Mouse (Mus musculus): ENCODE data around the gene Ap1s1. TPM values are rescaled to one million over a fixed set of nuclear protein-coding genes. Genes with fewer than 3 reads are reported as not detected.

The Ap1s1 gene
- polyA plus RNA-seq, 1 experiment from 2014 or later = 252 TPM

- H3K27ac ChIP-seq = no peak overlapping the region
- no peak overlapping the region for H3K9ac ChIP-seq
- no peaks in the 10 kb centered on the region for H3K9me3 ChIP-seq (replicated peaks)
- no peak overlapping the region for H3K4me3 ChIP-seq
- ATAC-seq = no peak
- H3K27me3 ChIP-seq = no peaks in the 10 kb centered on the region
- no peaks in the 10 kb centered on the region for H3K4me1 ChIP-seq
- no peaks in the 10 kb centered on the region for H3K36me3 ChIP-seq (ENCODE audit: poor library complexity, severe bottlenecking)
- WGBS = 21% methylated on average over 3 of the region's 3 CpGs
- no peak overlapping the region for H3K4me2 ChIP-seq
Observed at GRCm38 (mm10) chr5:137009988-137010387, 35.9 kb downstream of the Ap1s1 start.

GRCm38 (mm10) chr5:137007276-137007675 lies 38.7 kb downstream of the Ap1s1 start:
- no peak for ATAC-seq
- Histone ChIP-seq H3K27me3 (no peaks in the 10 kb centered on the region), H3K9me3 (replicated peaks) (no peaks in the 10 kb centered on the region), H3K4me2 (no peak overlapping the region), H3K4me3 (no peak overlapping the region), H3K4me1 (no peaks in the 10 kb centered on the region), H3K36me3 (ENCODE audit: poor library complexity, severe bottlenecking) (no peaks in the 10 kb centered on the region), H3K27ac (no peak overlapping the region), H3K9ac (no peak overlapping the region)
- 69% methylated on average over 8 of the region's 8 CpGs for WGBS

- 82% methylated on average over 2 of the region's 2 CpGs for WGBS
- Histone ChIP-seq H3K27ac (no peak overlapping the region), H3K4me3 (no peak overlapping the region), H3K9me3 (replicated peaks) (no peaks in the 10 kb centered on the region), H3K36me3 (ENCODE audit: poor library complexity, severe bottlenecking) (peaks cover 9% of the 10 kb centered on the region), H3K9ac (no peak overlapping the region), H3K4me1 (no peaks in the 10 kb centered on the region), H3K27me3 (no peaks in the 10 kb centered on the region), H3K4me2 (no peak overlapping the region)
- no peak for ATAC-seq
Observed at GRCm38 (mm10) chr5:137000612-137001011, 45.3 kb downstream of the Ap1s1 start.

GRCm38 (mm10) chr5:136999449-136999848 lies 46.5 kb downstream of the Ap1s1 start:
- Histone ChIP-seq H3K9ac (no peak overlapping the region), H3K9me3 (replicated peaks) (no peaks in the 10 kb centered on the region), H3K4me1 (no peaks in the 10 kb centered on the region), H3K27me3 (no peaks in the 10 kb centered on the region), H3K4me2 (no peak overlapping the region), H3K36me3 (ENCODE audit: poor library complexity, severe bottlenecking) (peaks cover 20% of the 10 kb centered on the region), H3K27ac (no peak overlapping the region), H3K4me3 (no peak overlapping the region)
- 77% methylated on average over 4 of the region's 5 CpGs for WGBS
- no peak for ATAC-seq

GRCm38 (mm10) chr5:136989801-136990200 lies 56.1 kb downstream of the Ap1s1 start:
- H3K36me3 ChIP-seq (ENCODE audit: poor library complexity, severe bottlenecking) = peaks cover 63% of the 10 kb centered on the region
- peaks cover 22% of the 10 kb centered on the region for H3K4me1 ChIP-seq
- no peak for ATAC-seq
- H3K9me3 ChIP-seq (replicated peaks) = no peaks in the 10 kb centered on the region
- no peak overlapping the region for H3K4me2 ChIP-seq
- H3K27ac ChIP-seq = no peak overlapping the region
- 96% methylated on average over 6 of the region's 6 CpGs for WGBS
- no peak overlapping the region for H3K4me3 ChIP-seq
- H3K27me3 ChIP-seq = no peaks in the 10 kb centered on the region
- H3K9ac ChIP-seq = no peak overlapping the region

GRCm38 (mm10) chr5:136988420-136988819 lies 57.5 kb downstream of the Ap1s1 start:
- peak overlapping the region; percentile 90 for H3K4me3 ChIP-seq
- H3K9me3 ChIP-seq (replicated peaks) = no peaks in the 10 kb centered on the region
- H3K27ac ChIP-seq = no peak overlapping the region
- WGBS = 61% methylated on average over 7 of the region's 7 CpGs
- H3K4me1 ChIP-seq = peaks cover 22% of the 10 kb centered on the region
- H3K27me3 ChIP-seq = no peaks in the 10 kb centered on the region
- peaks cover 63% of the 10 kb centered on the region for H3K36me3 ChIP-seq (ENCODE audit: poor library complexity, severe bottlenecking)
- H3K4me2 ChIP-seq = peak overlapping the region; percentile 93
- no peak for ATAC-seq
- peak overlapping the region; percentile 98 for H3K9ac ChIP-seq

- peaks cover 63% of the 10 kb centered on the region for H3K36me3 ChIP-seq (ENCODE audit: poor library complexity, severe bottlenecking)
- no peak for ATAC-seq
- H3K27ac ChIP-seq = peak within 1 kb of the TSS; percentile 93
- 8% methylated on average over 12 of the region's 12 CpGs for WGBS
- H3K9ac ChIP-seq = peak within 1 kb of the TSS; percentile 98
- H3K9me3 ChIP-seq (replicated peaks) = no peaks in the 10 kb centered on the region
- peak within 1 kb of the TSS; percentile 90 for H3K4me3 ChIP-seq
- H3K27me3 ChIP-seq = no peaks in the 10 kb centered on the region
- H3K4me1 ChIP-seq = peaks cover 22% of the 10 kb centered on the region
- H3K4me2 ChIP-seq = peak within 1 kb of the TSS; percentile 93
Observed at GRCm38 (mm10) chr5:136987934-136988271, 58.0 kb downstream of the Ap1s1 start, which contains the start of gene Znhit1. Znhit1 (minus strand) TSS chr5:136988021.

- H3K27me3 ChIP-seq = no peaks in the 10 kb centered on the region
- no peaks in the 10 kb centered on the region for H3K9me3 ChIP-seq (replicated peaks)
- H3K27ac ChIP-seq = peak overlapping the region; percentile 93
- peak overlapping the region; percentile 93 for H3K4me2 ChIP-seq
- peak overlapping the region; percentile 98 for H3K9ac ChIP-seq
- peaks cover 58% of the 10 kb centered on the region for H3K36me3 ChIP-seq (ENCODE audit: poor library complexity, severe bottlenecking)
- peak; percentile 68 for ATAC-seq
- WGBS = under 1% methylated on average over 67 of the region's 67 CpGs
- H3K4me1 ChIP-seq = peaks cover 22% of the 10 kb centered on the region
- H3K4me3 ChIP-seq = peak overlapping the region; percentile 90
Observed at GRCm38 (mm10) chr5:136987138-136987933, 58.6 kb downstream of the Ap1s1 start.

- peak within 1 kb of the TSS; percentile 90 for H3K4me3 ChIP-seq
- peak within 1 kb of the TSS; percentile 98 for H3K9ac ChIP-seq
- 0% methylated on average over 26 of the region's 26 CpGs for WGBS
- peaks cover 22% of the 10 kb centered on the region for H3K4me1 ChIP-seq
- no peaks in the 10 kb centered on the region for H3K9me3 ChIP-seq (replicated peaks)
- H3K27ac ChIP-seq = peak within 1 kb of the TSS; percentile 93
- ATAC-seq = peak; percentile 93
- H3K4me2 ChIP-seq = peak within 1 kb of the TSS; percentile 93
- no peaks in the 10 kb centered on the region for H3K27me3 ChIP-seq
- peaks cover 58% of the 10 kb centered on the region for H3K36me3 ChIP-seq (ENCODE audit: poor library complexity, severe bottlenecking)
Observed at GRCm38 (mm10) chr5:136986695-136987137, 59.2 kb downstream of the Ap1s1 start, which contains the start of gene Plod3. Plod3 (plus strand) TSS chr5:136987019.

MicroRNAs within 50 kb of the gene (microRNA counts, 519-probe panel; counts per million panel counts)
- microRNA mmu-miR-702 = 177 counts per million, percentile 53 among the panel's probes with 10 or more counts

Small RNA genes within 50 kb of the gene (microRNA-seq; reads per million reads assigned to microRNA genes)
- 58.5 reads per million, percentile 43 among the genes with 10 or more reads in this experiment for gene Mir702

Other genes starting within 250 kb of the Ap1s1 start
- gene Col26a1, start 162.9 kb downstream of the Ap1s1 start, polyA plus RNA-seq (2015; fragmentation: Nextera tagmentation; extraction: Ambion mirVana) = 10.7 and 10.9 TPM in 2 replicates
- gene Ift22, start 138.0 kb downstream of the Ap1s1 start, polyA plus RNA-seq (2015; fragmentation: Nextera tagmentation; extraction: Ambion mirVana) = 123 and 126 TPM in 2 replicates
- 350 and 357 TPM in 2 replicates for gene Fis1, start 92.9 kb downstream of the Ap1s1 start, polyA plus RNA-seq (2015; fragmentation: Nextera tagmentation; extraction: Ambion mirVana)
- 0.13 and 0.31 TPM in 2 replicates for gene Cldn15, start 79.5 kb downstream of the Ap1s1 start, polyA plus RNA-seq (2015; fragmentation: Nextera tagmentation; extraction: Ambion mirVana)
- 25.8 and 28.9 TPM in 2 replicates for gene Plod3, start 59.1 kb downstream of the Ap1s1 start, polyA plus RNA-seq (2015; fragmentation: Nextera tagmentation; extraction: Ambion mirVana)
- 110 and 113 TPM in 2 replicates for gene Znhit1, start 58.1 kb downstream of the Ap1s1 start, polyA plus RNA-seq (2015; fragmentation: Nextera tagmentation; extraction: Ambion mirVana)
- gene Vgf, start 19.7 kb downstream of the Ap1s1 start, polyA plus RNA-seq (2015; fragmentation: Nextera tagmentation; extraction: Ambion mirVana) = 0.89 and 1.0 TPM in 2 replicates
- 0.14 and 0.21 TPM in 2 replicates for gene Serpine1, start 26.1 kb upstream of the Ap1s1 start, polyA plus RNA-seq (2015; fragmentation: Nextera tagmentation; extraction: Ambion mirVana)
- 3.6 and 4.4 TPM in 2 replicates for gene Trim56, start 70.1 kb upstream of the Ap1s1 start, polyA plus RNA-seq (2015; fragmentation: Nextera tagmentation; extraction: Ambion mirVana)
- not detected in 2 replicates for gene Muc3, start 103.2 kb upstream of the Ap1s1 start, polyA plus RNA-seq (2015; fragmentation: Nextera tagmentation; extraction: Ambion mirVana)
- gene Muc3a, start 166.3 kb upstream of the Ap1s1 start, polyA plus RNA-seq (2015; fragmentation: Nextera tagmentation; extraction: Ambion mirVana) = not detected in 2 replicates
- gene Ache, start 241.4 kb upstream of the Ap1s1 start, polyA plus RNA-seq (2015; fragmentation: Nextera tagmentation; extraction: Ambion mirVana) = 2.7 and 4.1 TPM in 2 replicates
- gene Ufsp1, start 248.5 kb upstream of the Ap1s1 start, polyA plus RNA-seq (2015; fragmentation: Nextera tagmentation; extraction: Ambion mirVana) = 7.1 and 7.2 TPM in 2 replicates

Data from forebrain, embryonic 13.5 days (tissue).